Mouse (Mus musculus): ENCODE measurements at regions not wholly inside any gene's neighbourhood (a gene's known extent, or its start where the extent isn't known, plus 50 kb on each side); places are given as distances from the start of the nearest gene placed in this dataset.

GRCm38 (mm10) chr10:56753576-56753975 lies 376.4 kb downstream of the Gja1 start:
- in situ Hi-C loops (cut with MboI, MseI), result loop anchor here in 1 of 2 experiments (25.0 kb wide), 1 partner anchor 1459 kb away; the partner anchor contains the start of gene AW822073

- in situ Hi-C loops (cut with MboI, MseI), result loop anchor here in 1 of 2 experiments (25.0 kb wide), 1 partner anchor 1458 kb away; the partner anchor contains the start of gene AW822073
Measured at GRCm38 (mm10) chr10:56754546-56755175, 377.5 kb downstream of the Gja1 start.

DNA sequence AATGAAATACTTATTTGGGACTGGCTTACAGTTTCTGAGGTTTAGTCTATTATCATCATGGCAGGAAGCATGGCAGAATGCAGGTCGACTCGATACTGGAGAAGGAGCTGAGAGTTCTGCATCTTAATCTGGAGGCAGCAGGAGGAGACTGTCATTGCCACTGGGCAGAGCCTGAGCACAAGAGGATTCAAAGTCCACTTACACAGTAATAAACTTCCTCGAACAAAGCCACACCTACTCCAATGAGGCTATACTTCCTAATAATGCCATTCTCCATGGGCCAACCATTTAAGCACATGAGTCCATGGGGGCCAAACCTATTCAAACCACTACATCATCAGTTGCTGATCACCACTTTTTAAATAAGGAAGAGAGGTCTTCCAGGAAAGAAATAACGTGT lies 393.5 kb downstream of the Gja1 start:
- in situ Hi-C loops (cut with MboI, MseI), result loop anchor here in 1 of 2 experiments (25.0 kb wide), 1 partner anchor 1442 kb away; the partner anchor contains the start of gene AW822073

DNA sequence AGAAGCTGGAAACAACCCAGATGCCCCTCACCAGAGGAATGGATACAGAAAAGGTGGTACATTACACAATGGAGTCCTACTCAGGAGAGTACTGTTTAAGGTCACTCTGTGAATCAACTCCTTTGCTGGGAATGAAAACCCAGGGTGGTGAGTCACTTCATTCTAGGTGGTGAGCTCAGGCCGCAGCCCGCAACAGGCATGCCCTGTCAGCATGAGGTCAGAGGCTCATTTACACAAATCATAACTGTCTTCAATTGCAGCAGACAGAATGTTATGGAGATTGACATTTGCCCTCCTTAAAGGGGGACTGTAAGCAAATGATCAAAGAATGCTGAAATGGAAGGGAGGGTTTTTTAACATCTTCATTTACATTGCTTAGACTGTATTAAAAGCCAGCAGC lies 405.1 kb downstream of the Gja1 start:
- in situ Hi-C loops (cut with MboI, MseI), result no loop called here

- in situ Hi-C loops (cut with MboI, MseI), result no loop called here
Measured at GRCm38 (mm10) chr10:56783941-56784340, 406.8 kb downstream of the Gja1 start.

- in situ Hi-C loops (cut with MboI, MseI), result no loop called here
Measured at GRCm38 (mm10) chr10:56788081-56788480, 411.0 kb downstream of the Gja1 start.

DNA sequence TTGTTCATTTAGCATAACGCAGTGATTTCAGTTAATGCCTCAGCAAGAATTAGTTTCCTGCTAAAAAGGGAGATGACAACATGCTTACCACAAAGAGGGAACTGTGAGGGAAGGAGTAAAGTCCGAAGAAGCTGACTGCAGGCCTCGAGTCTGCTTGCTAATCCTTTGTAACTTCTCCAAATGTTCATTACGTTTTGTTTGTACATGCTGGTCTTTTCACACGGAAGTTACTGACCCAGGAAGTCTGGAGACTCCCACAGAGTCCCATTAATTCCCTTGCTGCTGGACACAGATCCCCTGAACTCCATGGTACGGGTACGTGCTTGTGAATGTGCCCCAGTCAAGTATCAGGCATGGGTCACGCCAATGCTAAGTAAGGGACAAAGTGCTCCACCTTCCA lies 415.9 kb downstream of the Gja1 start:
- in situ Hi-C loops (cut with MboI, MseI), result no loop called here

DNA sequence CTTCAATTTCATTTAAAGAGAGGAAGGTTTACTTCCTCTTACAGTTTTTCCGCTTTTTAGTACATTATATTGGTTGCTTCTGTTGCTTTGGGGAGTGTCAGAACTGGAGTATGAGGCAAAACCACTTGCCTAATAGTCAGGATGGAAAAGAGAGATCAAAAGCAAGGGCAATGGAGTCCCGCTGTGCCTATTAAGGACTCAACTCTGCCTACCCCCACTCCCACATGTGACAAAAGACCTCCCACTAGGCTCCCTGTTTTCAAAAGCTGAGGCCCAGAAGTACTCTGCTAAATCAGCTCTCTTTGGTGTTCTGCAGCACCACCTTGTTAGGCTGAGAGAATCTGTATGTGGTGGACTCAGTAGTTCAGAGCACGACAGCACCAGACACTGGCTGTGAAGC lies 418.3 kb downstream of the Gja1 start:
- in situ Hi-C loops (cut with MboI, MseI), result no loop called here

DNA sequence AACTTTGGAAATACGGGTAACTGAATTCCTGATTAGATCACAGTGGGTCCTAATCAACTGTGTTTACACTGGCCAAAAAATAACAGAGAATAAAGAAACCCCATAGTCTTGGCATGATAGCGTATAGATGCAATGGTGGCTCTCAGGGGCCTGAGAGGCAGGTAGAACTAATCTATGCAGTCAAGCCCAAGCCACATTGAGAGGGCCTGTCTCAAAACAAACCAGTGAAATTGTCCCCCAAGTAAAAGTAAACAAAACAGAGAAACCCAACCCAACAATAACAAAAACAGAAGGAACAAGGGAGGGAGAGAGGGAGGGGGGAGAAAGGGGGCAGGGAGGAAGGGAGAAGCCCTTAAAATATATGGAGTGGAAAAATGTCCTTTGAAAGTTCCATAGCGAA lies 422.2 kb downstream of the Gja1 start:
- in situ Hi-C loops (cut with MboI, MseI), result no loop called here

- in situ Hi-C loops (cut with MboI, MseI), result no loop called here
Measured at GRCm38 (mm10) chr10:56799745-56800144, 422.6 kb downstream of the Gja1 start.

DNA sequence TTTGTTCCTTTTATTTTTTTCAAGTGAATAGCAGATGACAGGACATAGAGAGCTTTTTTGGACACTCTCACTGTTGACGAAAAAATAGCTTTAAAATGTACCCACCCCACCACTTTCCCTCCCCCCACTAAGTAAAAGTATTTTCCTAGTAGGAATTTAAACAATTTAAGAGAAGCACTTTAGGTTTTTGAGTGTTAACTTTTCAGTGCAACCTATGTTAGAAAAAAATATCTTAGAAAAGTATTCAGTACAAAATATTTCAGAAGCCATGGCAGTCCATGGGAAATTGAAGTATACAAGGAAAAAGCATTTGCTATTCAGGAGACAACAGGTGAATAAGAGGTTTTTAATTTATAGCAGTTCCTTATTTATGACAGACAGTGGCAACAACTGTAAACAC lies 431.9 kb downstream of the Gja1 start:
- in situ Hi-C loops (cut with MboI, MseI), result no loop called here

DNA sequence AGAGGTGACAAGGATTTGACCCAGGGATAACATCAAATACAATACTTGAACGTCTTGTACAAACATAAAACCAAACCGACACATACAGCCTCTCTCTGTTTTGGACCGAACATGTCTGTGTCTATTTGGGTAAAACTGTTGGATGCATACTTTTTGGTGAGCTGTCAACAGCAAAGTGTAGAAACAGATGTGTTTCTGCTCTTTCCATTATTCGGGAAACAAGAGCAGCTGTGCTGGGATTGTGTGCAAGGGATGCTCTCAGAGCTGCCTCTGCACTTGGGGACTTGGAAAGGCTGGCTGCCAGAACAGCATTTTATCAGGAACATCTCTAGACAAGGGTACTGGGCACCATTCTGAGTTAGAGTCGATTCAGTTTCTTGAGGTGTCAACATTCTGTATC lies 445.0 kb downstream of the Gja1 start:
- in situ Hi-C loops (cut with MboI, MseI), result loop anchor here in 1 of 2 experiments (10.0 kb wide), 1 partner anchor 463 kb away; no protein-coding TSS in a partner anchor

- in situ Hi-C loops (cut with MboI, MseI), result no loop called here
Measured at GRCm38 (mm10) chr10:56831331-56831730, 454.2 kb downstream of the Gja1 start.

GRCm38 (mm10) chr10:56831966-56832365 lies 454.8 kb downstream of the Gja1 start:
- in situ Hi-C loops (cut with MboI, MseI), result no loop called here

GRCm38 (mm10) chr10:56836130-56836529 lies 459.0 kb downstream of the Gja1 start:
- in situ Hi-C loops (cut with MboI, MseI), result no loop called here

GRCm38 (mm10) chr10:56839006-56839495 lies 461.9 kb downstream of the Gja1 start:
- in situ Hi-C loops (cut with MboI, MseI), result no loop called here

DNA sequence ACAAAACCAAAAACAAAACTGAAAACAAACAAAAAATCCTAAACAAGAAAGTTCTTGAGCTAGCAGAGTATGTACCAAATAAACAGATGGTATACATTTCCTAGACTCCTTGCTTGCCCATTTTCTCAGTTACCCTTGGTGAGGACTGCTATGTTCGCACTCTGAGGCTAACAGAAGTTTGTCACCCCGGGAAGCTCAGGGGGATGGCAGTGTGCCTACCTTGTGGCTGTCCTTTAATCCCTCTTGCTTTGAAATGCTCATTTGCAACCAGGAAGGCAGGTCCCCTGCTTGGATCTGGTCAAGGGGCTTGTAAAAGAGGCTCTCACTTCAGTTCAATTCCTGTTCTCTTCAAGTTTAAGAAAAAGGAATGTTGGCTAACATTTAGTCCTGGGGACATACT lies 462.4 kb downstream of the Gja1 start:
- in situ Hi-C loops (cut with MboI, MseI), result no loop called here

DNA sequence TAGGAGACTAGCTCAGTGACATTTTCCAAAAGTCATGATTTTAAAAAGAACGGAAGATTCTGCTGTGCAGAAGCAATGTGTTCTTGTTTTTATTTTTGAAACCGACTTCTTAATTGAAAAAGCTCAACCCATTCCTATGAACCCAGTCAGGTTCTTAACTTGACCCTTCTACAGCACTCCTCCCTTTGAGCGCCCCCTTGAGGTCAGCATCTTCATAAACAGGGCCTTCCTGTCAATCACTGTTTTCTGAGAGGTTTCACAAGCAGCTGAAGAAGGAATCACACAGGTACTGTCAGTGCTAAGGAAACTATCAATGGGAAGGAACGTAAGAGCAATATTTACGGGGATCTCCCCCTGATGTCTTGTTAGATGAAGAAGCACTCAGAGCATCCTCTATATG lies 463.6 kb downstream of the Gja1 start:
- in situ Hi-C loops (cut with MboI, MseI), result no loop called here

DNA sequence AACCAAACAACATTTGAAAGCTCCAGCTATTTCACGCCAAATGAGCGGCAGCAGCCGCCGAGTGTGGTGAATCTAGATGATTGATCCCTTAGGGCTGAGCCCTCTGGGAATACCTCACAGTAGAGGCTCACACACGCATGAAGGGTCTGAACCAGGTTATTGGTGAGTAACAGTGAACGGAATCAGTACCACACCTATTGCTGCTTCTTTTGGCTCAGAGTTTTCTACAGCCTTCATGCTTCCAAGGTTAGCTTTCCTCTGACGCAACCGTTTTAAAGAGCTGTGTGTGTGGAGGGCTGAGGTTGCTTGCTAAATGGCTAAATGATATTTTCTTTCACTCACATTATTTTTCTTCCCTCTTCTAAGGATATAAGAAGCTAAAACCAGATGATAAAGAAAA lies 464.4 kb downstream of the Gja1 start:
- in situ Hi-C loops (cut with MboI, MseI), result no loop called here

DNA sequence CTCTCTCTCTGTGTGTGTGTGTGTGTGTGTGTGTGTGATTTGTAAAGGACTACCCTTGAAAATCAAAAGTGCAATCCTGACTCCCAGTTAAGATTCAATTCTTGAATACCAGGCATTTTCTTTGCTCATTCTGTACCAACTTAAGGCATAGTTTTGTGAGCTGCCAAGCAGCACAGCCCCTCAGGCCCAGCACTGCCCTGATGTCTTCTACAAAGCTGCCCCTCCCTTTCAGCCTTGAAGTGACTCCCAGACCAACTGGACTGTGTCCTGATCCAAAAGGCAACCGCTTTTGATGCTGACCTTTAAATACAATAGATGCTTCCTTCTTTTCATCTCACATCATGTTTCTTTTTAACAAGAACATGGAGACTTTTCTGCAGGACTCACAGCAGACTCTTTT lies 464.8 kb downstream of the Gja1 start:
- in situ Hi-C loops (cut with MboI, MseI), result no loop called here

DNA sequence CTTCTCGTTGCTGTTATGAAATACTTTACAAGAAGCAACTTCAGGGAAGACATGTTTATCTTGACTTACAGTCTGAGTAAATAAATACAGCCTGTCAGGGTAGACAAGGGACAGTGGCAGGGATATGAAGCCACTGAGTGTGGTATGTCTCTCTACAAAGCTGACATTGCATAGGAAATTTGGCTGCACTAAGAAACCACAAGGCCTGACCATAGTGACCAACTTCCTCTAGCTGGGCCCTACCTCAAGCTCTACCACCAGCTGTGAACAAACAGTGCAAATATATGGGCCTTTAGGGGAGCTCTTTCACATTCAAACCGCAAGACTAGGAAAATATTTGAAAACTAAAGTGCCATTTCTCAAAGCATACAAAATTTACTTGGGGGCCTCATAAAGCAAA lies 475.4 kb downstream of the Gja1 start:
- in situ Hi-C loops (cut with MboI, MseI), result no loop called here

DNA sequence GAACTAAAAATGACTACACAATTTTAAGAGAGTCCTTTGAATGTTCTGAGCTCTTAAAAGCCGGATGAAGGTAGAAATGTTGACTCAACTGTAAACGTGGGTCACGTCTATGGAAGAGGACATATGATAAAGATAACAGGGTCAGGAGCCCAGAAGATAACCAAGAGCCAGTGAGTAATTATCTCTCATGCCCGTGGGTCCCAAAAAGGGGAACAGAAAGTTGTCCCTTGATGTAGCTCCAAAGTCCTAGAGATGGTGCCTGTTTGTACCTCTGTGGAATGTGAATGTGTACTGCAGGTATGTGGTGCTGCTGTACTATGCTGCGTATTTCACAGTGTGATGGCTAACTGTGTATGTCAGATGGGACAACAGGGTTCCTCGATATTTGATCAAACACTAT lies 479.1 kb downstream of the Gja1 start:
- in situ Hi-C loops (cut with MboI, MseI), result no loop called here

DNA sequence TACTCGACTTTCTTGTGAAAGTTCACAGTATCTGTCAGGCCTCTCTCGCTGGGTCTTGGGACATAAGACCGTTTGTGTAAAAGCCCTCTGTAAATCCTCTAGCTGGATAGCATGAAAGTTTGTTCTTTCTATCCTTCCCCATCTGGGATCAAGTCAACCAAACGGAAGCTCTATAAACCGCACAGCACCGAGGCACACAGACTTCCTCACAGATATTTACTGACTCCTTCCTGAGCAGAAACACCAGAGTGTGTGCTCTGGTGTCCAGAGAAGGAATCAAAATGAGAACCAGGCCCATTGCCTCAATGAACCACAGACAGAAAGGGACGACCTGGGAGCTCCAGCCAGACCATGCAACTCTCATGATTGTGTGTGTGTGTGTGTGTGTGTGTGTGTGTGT lies 502.6 kb downstream of the Gja1 start:
- in situ Hi-C loops (cut with MboI, MseI), result loop anchor here in 1 of 2 experiments (10.0 kb wide), 1 partner anchor 1325 kb away; no protein-coding TSS in a partner anchor
